Mouse (Mus musculus) WW6 (cell line): ENCODE results near the gene Reps2.

ENCODE experiments used
- DNase-seq: peaks from one replicate; pipeline ENCODE4 v3.0.0-alpha.2; 2013; ENCODE audit warnings: low read depth, low spot score

Gene Reps2

GRCm38 (mm10) chrX:162643091-162643788 lies at the start of gene Reps2:
TSS of gene Reps2 (minus strand) at chrX:162643649.
- peak; percentile 50 for DNase-seq

- no peak for DNase-seq
Observed at GRCm38 (mm10) chrX:162691272-162691671, 47.8 kb upstream of the Reps2 start.

DNA sequence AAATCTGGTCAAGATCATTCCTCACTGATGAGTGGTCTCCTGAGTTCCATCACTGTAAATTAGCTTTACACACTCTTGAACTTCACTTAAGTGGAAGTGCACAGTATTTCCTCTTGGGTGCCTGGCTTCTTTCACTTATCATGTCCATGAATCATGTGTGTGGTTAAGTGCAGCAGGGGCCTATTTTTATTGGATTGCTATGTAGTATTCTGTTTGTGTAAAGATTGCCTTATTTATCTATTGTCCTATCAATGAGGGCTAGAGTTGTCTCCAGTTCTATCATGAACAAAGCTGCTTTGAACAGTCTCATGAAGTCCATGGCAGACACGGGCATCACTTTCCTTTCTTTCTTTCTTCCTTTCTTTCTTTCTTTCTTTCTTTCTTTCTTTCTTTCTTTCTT lies 41.9 kb upstream of the Reps2 start:
- DNase-seq = no peak

DNA sequence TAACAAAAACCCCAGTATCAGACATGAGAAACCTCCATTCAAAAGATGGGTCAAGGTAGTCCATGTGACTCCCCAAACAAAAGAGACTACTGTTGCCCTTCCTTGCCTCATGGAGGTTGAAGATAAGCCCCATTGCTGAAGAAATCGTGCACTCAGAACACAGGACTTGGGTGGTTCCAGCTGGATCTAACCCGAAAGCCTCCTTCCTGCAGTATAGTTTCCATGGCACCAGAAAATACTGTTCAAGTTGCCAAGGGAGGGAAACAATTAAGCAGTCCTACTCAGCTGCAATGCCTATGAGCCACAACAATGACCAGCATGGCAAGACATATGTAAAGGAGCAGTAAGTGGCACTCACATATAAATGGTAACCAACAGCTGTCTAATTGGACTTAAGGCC lies 36.1 kb upstream of the Reps2 start:
- no peak for DNase-seq

DNA sequence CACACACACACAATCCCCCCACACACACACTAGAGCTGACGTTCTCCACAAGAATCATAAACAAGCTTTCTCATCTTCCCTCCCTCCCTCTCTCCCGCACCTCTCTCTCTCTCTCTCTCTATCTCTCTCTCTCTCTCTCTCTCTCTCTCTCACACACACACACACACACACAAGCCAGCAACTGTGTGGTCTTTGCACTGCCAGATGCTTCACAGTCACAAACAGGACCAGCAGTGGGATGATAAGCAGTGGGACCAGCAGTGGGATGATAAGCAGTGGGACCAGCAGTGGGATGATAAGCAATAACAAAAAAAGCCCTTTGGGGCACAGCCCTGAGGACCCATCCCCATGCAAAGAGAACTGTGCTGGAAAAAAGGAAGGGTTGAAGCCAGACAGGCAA lies 35.4 kb upstream of the Reps2 start:
- DNase-seq = no peak

DNA sequence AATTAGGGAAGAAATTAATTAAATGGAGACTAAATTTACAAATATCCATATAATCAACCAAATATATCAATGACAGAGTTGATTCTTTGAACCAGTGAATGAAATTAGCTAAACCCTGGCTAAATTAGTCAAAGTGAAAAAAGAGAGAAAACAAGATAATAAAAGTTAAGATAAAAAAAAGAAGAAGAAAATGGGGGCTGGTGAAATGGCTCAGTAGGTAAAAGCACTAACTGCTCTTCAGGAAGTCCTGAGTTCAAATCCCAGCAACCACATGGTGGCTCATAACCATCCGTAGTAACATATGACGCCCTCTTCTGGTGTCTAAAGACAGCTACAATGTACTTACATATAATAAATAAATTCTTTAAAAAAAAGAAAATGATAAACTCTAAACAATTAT lies 22.7 kb upstream of the Reps2 start:
- no peak for DNase-seq

GRCm38 (mm10) chrX:162660182-162660581 lies 16.7 kb upstream of the Reps2 start:
- DNase-seq = no peak

DNA sequence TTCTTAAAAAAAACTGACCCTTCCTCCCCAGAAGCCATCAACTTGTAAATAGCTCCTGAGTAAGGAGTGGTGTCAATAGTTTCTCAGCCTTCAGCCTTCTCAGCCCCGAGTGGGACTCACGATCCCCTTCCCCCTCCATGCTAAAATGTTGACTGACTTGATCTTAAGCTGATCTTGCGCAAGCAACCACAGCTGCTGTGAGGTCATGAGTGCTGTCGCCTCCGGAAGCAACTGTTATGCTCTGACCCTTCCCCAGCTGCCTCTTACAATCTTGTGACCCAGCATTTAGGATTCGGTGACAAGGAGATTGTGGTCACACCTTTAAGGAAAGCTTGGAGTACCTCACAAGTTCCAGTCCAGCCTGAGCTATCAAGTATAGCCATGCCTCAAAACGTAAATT lies 10.1 kb upstream of the Reps2 start:
- DNase-seq = no peak

- no peak for DNase-seq
Observed at GRCm38 (mm10) chrX:162652445-162652844, 9.0 kb upstream of the Reps2 start.

DNA sequence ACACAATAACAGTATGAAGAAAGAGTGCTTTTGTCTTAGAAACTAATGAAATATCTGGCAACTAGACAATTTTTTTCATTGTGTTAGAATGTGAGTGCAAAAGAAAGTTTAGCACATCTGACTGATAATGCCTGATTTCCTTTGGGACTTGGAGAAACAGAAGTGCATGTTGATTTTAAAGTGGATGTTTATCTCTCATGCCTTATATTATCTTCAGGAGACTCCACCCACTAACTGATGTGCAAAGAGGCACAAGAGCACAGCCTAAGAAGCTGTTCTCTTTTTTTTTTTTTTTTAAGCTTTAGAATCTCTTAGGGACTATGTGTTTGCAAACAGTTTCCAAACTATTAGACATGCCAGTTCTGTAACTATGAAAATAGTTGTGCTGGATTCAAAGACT lies 7.7 kb upstream of the Reps2 start:
- no peak for DNase-seq

GRCm38 (mm10) chrX:162643789-162644092 lies 292 bp upstream of the Reps2 start:
- no peak for DNase-seq

- DNase-seq = no peak
Observed at GRCm38 (mm10) chrX:162642402-162643090, 903 bp downstream of the Reps2 start.

GRCm38 (mm10) chrX:162641764-162642163 lies 1.7 kb downstream of the Reps2 start:
- no peak for DNase-seq

GRCm38 (mm10) chrX:162635159-162635558 lies 8.3 kb downstream of the Reps2 start:
- DNase-seq = no peak

GRCm38 (mm10) chrX:162622091-162622437 lies 21.4 kb downstream of the Reps2 start:
- DNase-seq = no peak

DNA sequence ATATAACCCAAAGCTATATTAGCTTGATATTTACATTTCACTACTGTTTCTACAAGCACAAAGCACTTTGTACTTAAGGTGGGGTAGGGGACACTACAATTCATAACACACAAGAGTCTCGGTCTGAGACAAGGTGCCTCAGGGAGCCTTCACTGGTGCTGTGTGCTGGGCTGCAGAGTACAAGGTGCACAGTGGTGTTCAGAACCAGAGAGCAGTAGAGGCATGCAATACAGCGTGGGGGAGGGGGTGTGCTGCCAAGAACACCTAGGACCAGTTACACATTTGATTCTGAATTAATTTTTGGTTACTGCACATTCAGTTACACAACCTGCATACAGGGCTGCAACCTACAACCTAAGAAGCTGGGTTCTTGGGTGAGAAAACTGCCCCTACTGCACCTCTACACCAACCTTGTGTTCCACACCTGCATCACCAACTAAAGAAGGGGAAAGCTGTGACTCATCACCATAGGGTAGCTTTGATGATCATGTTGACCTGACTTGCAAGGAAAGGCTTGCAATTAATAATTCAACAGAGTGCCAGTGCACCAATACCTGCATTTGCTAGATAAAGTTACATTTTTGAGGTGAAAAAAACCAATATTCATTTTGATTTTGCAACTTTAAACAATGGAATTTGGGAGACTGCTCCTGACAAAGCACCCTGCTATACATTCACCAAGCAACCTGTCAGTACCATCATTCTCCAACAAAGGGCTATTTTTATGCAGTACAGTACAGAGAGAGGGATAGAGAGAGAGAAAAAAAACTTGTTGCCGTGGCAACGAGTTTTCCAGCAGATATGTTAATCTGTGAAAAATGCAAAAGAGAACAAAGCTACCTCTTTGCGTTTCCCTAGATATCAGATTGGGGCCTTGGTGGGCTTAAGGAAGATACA lies 22.0 kb downstream of the Reps2 start:
- no peak for DNase-seq

DNA sequence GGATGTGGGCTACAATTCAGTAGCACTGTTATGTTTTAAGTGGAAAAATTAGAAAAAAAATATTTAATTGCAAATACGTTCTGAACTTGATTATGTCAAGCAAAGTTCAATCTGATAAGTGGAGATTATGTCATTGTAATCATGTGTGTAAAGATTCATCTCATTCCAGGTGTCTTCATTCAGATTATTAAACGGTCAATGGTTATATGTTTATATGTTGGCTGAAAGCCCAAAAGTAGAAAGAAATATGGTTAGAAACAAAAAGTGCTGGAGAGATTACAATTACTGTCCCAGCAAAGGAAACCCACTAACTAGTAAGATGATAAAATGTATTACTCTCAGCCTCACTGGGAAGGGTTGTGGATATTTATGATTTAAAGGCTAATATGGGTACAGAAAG lies 23.7 kb downstream of the Reps2 start:
- no peak for DNase-seq

DNA sequence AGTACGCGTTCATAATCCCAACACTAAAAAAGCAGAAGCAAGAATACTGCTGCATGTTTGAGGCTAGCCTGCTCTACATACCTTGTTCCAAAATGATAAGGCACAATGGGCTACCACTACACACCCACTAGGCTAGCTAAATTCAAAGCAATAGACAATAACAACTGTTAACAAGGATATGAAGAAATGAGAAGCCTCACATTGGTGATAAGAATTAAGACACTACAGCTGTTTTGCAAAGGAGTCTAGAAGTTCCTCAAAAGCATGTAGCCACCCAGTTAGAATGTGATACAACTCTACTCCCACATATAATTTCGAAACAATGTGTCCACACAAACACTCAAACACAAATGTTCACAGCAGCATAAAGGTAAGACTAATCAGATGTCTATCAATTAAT lies 24.9 kb downstream of the Reps2 start:
- DNase-seq = no peak

DNA sequence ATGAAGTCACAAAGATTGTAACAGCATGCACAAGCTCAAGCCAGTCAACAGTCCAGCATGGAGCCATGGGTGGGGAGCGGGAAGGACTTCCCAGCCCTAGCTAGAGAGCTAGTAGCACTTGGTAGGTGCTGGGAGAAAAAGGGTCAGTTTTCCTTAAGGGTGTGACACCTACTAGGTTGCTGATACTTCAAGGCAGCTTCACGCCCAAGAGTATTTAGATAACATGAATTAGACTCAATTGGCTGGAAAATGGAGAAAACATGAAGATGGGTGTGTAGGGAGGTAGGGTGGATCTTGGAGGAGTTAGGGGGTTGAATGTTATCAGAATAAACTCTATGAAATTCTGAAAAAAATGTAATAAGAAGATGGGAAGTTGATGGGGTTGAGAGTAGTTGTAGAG lies 37.3 kb downstream of the Reps2 start:
- DNase-seq = no peak

- DNase-seq = no peak
Observed at GRCm38 (mm10) chrX:162599666-162600065, 43.8 kb downstream of the Reps2 start.

GRCm38 (mm10) chrX:162591005-162591801 lies 52.2 kb downstream of the Reps2 start:
- DNase-seq = no peak
